Mouse (Mus musculus): ENCODE measurements around the gene Gm20916. TPM values are rescaled to one million over a fixed set of nuclear protein-coding genes. Genes with fewer than 3 reads are reported as not detected.
"Not testable (repeated sequence)": the region's sequence is repeated elsewhere in the genome, so short reads cannot be mapped to it uniquely, and the experiment has no call there.

Gene Gm20916
- not detected in 2 replicates for polyA plus RNA-seq (2012; ENCODE audit: insufficient read depth, low replicate concordance)

- not testable (repeated sequence) for H3K36me3 ChIP-seq (replicated peaks; ENCODE audit: low read length); H3K4me3 ChIP-seq (replicated peaks); H3K4me1 ChIP-seq; H3K27me3 ChIP-seq (replicated peaks); H3K9me3 ChIP-seq
Measured at GRCm38 (mm10) chrY:79319265-79319664, at the start of gene Gm20916. TSS of gene Gm20916 (plus strand) at chrY:79319565.

Other genes starting within 250 kb of the Gm20916 start
- not detected in 2 replicates for gene Gm20917, start 168.4 kb upstream of the Gm20916 start, polyA plus RNA-seq (2012; ENCODE audit: insufficient read depth, low replicate concordance)